Mouse (Mus musculus) CH12.LX (cell line): ENCODE data around the gene Muc13. TPM values are rescaled to one million over a fixed set of nuclear protein-coding genes. Genes with fewer than 3 reads are reported as not detected.

ENCODE experiments used
- DNase-seq: peaks from one replicate; pipeline ENCODE4 v3.0.0-alpha.2; 2013; ENCODE audit errors: extremely low read depth
- H3K27ac ChIP-seq: 2 replicates; pipeline ENCODE4 v1.5.1; 2012; ENCODE audit warnings: low read depth, mild to moderate bottlenecking, control low read depth, moderate library complexity; ENCODE audit not compliant: insufficient read depth
- H3K27me3 ChIP-seq: replicated peaks from 2 replicates; pipeline ENCODE3; 2012; ENCODE audit warnings: inconsistent platforms
- H3K36me3 ChIP-seq, 2 experiments: replicated peaks in 1 of 2; 2 replicates each; pipeline versions ENCODE3 to v1.6.1; 2012; ENCODE audit warnings: inconsistent platforms in 1 of 2, low read length in 1 of 2, mild to moderate bottlenecking in 1 of 2, mixed read lengths in 1 of 2, moderate library complexity in 1 of 2; ENCODE audit not compliant: control insufficient read depth in 1 of 2, insufficient read depth in 1 of 2
- H3K4me1 ChIP-seq, 2 experiments: 2 replicates each; pipeline ENCODE4 v1.6.1; 2012; ENCODE audit warnings: inconsistent platforms in 1 of 2, moderate library complexity in 1 of 2; ENCODE audit not compliant: insufficient read depth in 2 of 2, control insufficient read depth in 1 of 2
- H3K4me2 ChIP-seq: 2 replicates; pipeline ENCODE4 v1.6.1; 2012; ENCODE audit warnings: low read depth, mild to moderate bottlenecking, control low read depth; ENCODE audit not compliant: poor library complexity, insufficient read depth, severe bottlenecking
- H3K4me3 ChIP-seq, 3 experiments: fragments of 150-350 bp in 1 of 3; sonication (generic) in 1 of 3; replicated peaks in 1 of 3; 2 replicates each; pipeline versions ENCODE3 to v1.5.1; 2011 to 2012; ENCODE audit warnings: low read depth in 2 of 3, low read length in 2 of 3, mild to moderate bottlenecking in 2 of 3, moderate library complexity in 2 of 3, control low read depth in 1 of 3, improper control_type of control experiment in 1 of 3, inconsistent platforms in 1 of 3, mixed read lengths in 1 of 3; ENCODE audit not compliant: poor library complexity in 1 of 3
- H3K79me2 ChIP-seq: replicated peaks from 2 replicates; pipeline ENCODE4 v1.6.1; 2012; ENCODE audit warnings: mild to moderate bottlenecking, moderate library complexity; ENCODE audit not compliant: control insufficient read depth, poor library complexity, insufficient read depth, severe bottlenecking; ENCODE audit errors: extremely low read depth
- H3K9ac ChIP-seq: 2 replicates; pipeline ENCODE4 v1.6.1; 2012; ENCODE audit warnings: low read depth, mild to moderate bottlenecking, control low read depth, moderate library complexity; ENCODE audit not compliant: insufficient read depth
- H3K9me3 ChIP-seq: replicated peaks from 2 replicates; pipeline ENCODE3; 2012; ENCODE audit warnings: low read length, inconsistent platforms, mixed read lengths
- GABPA ChIP-seq: IDR thresholded peaks from 2 replicates; pipeline ENCODE4 v1.6.1; 2012; ENCODE audit warnings: low read depth, low read length, improper control_type of control experiment, inconsistent platforms; ENCODE audit not compliant: insufficient replicate concordance
- HCFC1 ChIP-seq: IDR thresholded peaks from 2 replicates; pipeline ENCODE4 v1.6.1; 2012; ENCODE audit warnings: low read depth, mild to moderate bottlenecking, inconsistent platforms, low read length, improper control_type of control experiment
- JUN ChIP-seq: IDR thresholded peaks from 2 replicates; pipeline ENCODE4 v1.6.1; 2011; ENCODE audit warnings: low read depth, mild to moderate bottlenecking, low read length, improper control_type of control experiment, moderate library complexity; ENCODE audit not compliant: insufficient read depth
- MAZ ChIP-seq: IDR thresholded peaks from 2 replicates; pipeline ENCODE4 v1.6.1; 2012; ENCODE audit warnings: low read depth, mild to moderate bottlenecking, inconsistent platforms, low read length, improper control_type of control experiment, moderate library complexity
- MYC ChIP-seq: IDR thresholded peaks from 2 replicates; pipeline ENCODE4 v1.6.1; 2011; ENCODE audit warnings: low read depth, mild to moderate bottlenecking, improper control_type of control experiment, low read length
- NELFE ChIP-seq: IDR thresholded peaks from 2 replicates; pipeline ENCODE4 v1.6.1; 2011; ENCODE audit warnings: low read depth, low read length, improper control_type of control experiment
- PAX5 ChIP-seq: IDR thresholded peaks from 2 replicates; pipeline ENCODE4 v1.6.1; 2012; ENCODE audit warnings: low read length, inconsistent platforms, mixed read lengths
- RAD21 ChIP-seq: IDR thresholded peaks from 2 replicates; pipeline ENCODE4 v1.6.1; 2011; ENCODE audit warnings: low read depth, mild to moderate bottlenecking, low read length, improper control_type of control experiment, moderate library complexity
- USF1 ChIP-seq: IDR thresholded peaks from 2 replicates; pipeline ENCODE4 v1.6.1; 2014; ENCODE audit warnings: low read depth, mild to moderate bottlenecking, inconsistent platforms, low read length, improper control_type of control experiment
- USF2 ChIP-seq: conservative IDR thresholded peaks from 2 replicates; pipeline ENCODE4 v1.6.1; 2011; ENCODE audit warnings: low read depth, low read length, improper control_type of control experiment
- ZKSCAN1 ChIP-seq: IDR thresholded peaks from 2 replicates; pipeline ENCODE4 v1.6.1; 2012; ENCODE audit warnings: low read depth, inconsistent platforms, low read length, improper control_type of control experiment, borderline replicate concordance
- dilution Hi-C: fragments of 300-500 bp; cut with MboI; formaldehyde crosslinking; loops from 2 replicates; pipeline ENCODE4 v1.14.3; 2020; ENCODE audit warnings: low sequenced_read_pairs; ENCODE audit not compliant: extremely low pct_unique_long_range_greater_than_20kb, extremely low pct_ligation_motif_present
- in situ Hi-C: fragments of 300-500 bp; cut with MboI; formaldehyde crosslinking; loops from 3 replicates; pipeline ENCODE4 v1.14.3; 2019; ENCODE audit warnings: low sequenced_read_pairs, low pct_ligation_motif_present, low pct_unique_long_range_greater_than_20kb, mixed read lengths
- polyA plus RNA-seq: library from polyadenylated mRNA; unstranded; fragments of >175 nt; gene quantifications from 2 replicates; pipeline ENCODE4 v1.2.1, GENCODE M21; 2012; ENCODE audit warnings: low read depth; ENCODE audit not compliant: insufficient read length
- total RNA-seq, 2 experiments: library from RNA; depleted of rRNA; stranded (reverse); fragments of 300-350 nt in 1 of 2; fragments of >200 nt in 1 of 2; gene quantifications; 2 replicates each; pipeline ENCODE4 v1.2.3; 2012 to 2014

The Muc13 gene
- total and polyA plus RNA-seq, 3 experiments = not detected

DNA sequence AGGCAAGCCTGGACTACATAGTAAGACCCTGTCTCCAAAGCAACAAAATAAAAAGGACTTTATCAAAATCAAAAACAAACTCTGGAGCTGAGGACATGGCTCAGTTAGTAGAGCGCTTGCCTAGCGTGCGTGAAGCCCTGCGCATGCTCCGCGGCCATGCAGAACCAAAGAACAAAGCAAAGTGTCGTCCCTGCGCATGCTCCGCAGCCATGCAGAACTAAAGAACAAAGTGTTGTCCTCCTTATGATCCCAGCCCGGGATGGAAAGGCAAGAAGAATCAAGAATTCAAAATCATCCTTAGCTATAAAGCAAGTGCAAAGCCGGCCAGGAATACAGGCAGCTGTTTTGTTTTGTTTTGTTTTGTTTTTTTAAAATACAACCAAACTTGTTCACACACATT is 32.8 kb upstream of the Muc13 start:
- Histone ChIP-seq H3K4me3 (no peak overlapping the region), H3K27me3 (no peaks in the 10 kb centered on the region), H3K27ac (no peak overlapping the region), H3K9me3 (no peaks in the 10 kb centered on the region), H3K79me2 (no peaks in the 10 kb centered on the region; the same call in 1 of the 2 replicates), H3K4me2 (no peak overlapping the region), H3K36me3 (peaks cover 61 to 91% of the 10 kb centered on the region in 2 experiments), H3K9ac (no peak overlapping the region), H3K4me1 (peaks cover 0 to 23% of the 10 kb centered on the region in 2 experiments; a peak in 3 of 4 replicates)
- no peak for DNase-seq
- TF ChIP-seq GABPA (no peak), ZKSCAN1 (no peak), MAZ (no peak), NELFE (no peak)
- in situ Hi-C loops (no loop called here), dilution Hi-C loops (no loop called here)

DNA sequence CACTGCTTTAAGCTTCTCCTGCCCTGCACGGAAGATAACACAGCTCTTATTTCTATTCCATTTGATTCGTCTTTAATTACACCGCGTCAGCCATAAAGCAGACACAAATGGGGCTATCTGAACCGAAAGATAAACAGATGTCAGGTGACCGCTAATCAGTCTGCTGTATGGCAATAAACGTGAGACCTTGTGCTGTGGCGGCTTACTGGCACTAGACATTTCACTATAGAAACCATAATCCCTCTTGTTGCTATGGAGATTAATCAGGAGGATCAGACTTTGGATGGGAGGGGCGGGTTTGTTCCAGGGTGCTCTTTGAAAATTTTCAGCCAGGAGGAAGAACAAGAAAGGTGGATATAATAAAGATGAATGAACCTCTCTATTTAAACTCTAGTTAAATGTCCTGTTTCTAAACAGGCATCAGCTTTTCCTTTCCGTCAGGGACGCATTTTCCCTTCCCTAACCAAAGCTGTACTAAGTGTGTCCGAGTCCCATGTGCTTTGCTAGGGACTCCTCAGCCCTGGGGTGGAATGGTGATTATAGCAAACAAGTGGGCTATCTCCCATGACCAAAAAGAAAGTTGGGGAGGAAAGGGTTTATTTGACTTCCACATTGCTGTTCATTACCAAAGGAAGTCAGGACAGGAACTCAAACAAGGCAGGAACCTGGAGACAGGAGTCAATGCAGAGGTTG is 29.2 kb upstream of the Muc13 start:
- peaks cover 15 to 41% of the 10 kb centered on the region in 2 experiments for H3K4me1 ChIP-seq
- H3K27ac ChIP-seq = no peak overlapping the region

DNA sequence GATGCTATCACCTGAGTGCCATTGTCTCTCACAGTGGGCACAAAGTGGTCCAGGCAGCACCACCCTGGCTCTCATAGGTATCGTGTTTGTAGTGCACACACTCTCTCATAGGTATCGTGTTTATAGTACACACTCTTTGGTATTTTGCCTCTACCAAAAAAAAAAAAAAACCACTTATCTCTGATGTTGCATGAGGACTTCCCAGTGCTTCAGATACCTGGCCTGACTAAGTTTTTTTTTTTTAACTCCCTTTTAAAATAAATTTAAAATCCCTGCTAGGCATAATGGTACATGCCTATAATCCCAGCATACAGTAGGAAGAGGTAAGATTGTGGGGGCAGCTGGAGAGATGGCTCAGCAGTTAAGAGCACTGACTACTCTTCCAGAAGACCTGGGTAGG is 28.4 kb upstream of the Muc13 start:
- in situ Hi-C loops = no loop called here
- Histone ChIP-seq H3K9me3 (no peaks in the 10 kb centered on the region), H3K4me2 (no peak overlapping the region), H3K9ac (no peak overlapping the region), H3K36me3 (peaks cover 51 to 75% of the 10 kb centered on the region in 2 experiments), H3K79me2 (no peaks in the 10 kb centered on the region; the same call in 1 of the 2 replicates), H3K4me1 (peaks cover 18 to 50% of the 10 kb centered on the region in 2 experiments), H3K27me3 (no peaks in the 10 kb centered on the region), H3K4me3 (no peak overlapping the region), H3K27ac (no peak overlapping the region)
- no peak for TF ChIP-seq USF1
- no peak for TF ChIP-seq USF2
- no peak for TF ChIP-seq PAX5
- no peak for TF ChIP-seq JUN
- TF ChIP-seq RAD21 = no peak
- DNase-seq = no peak
- dilution Hi-C loops = no loop called here

More for the DNA sequence above, 29.2 kb upstream of the Muc13 start:
- no peak overlapping the region for H3K9ac ChIP-seq
- no peaks in the 10 kb centered on the region for H3K9me3 ChIP-seq
- no peak overlapping the region for H3K4me3 ChIP-seq
- in situ Hi-C loops = no loop called here
- DNase-seq = no peak
- H3K4me2 ChIP-seq = no peak overlapping the region
- TF ChIP-seq MYC (no peak), HCFC1 (no peak)
- dilution Hi-C loops = no loop called here
- H3K36me3 ChIP-seq = peaks cover 53 to 81% of the 10 kb centered on the region in 2 experiments
- H3K79me2 ChIP-seq = no peaks in the 10 kb centered on the region; the same call in 1 of the 2 replicates
- no peaks in the 10 kb centered on the region for H3K27me3 ChIP-seq
